Mouse (Mus musculus) hindbrain, embryonic 11.5 days (tissue): ENCODE data around the gene Slc38a3. TPM values are rescaled to one million over a fixed set of nuclear protein-coding genes. Genes with fewer than 3 reads are reported as not detected.

Experiments used
- ATAC-seq: fragments of 200-750 bp; cut with Nextera tagmentation; 2 replicates; pipeline ENCODE4 v1.8.0; 2017; ENCODE audit warnings: mild to moderate bottlenecking, moderate TSS enrichment, moderate library complexity; ENCODE audit not compliant: low FRiP score
- DNase-seq: peaks from one replicate; pipeline ENCODE4 v3.0.0-alpha.2; 2015; ENCODE audit warnings: low spot score
- H3K27ac ChIP-seq: fragments of 300-500 bp; sonication (generic); 2 replicates; pipeline ENCODE4 v1.5.1; 2014; ENCODE audit warnings: mild to moderate bottlenecking, low read depth, low read length
- H3K27me3 ChIP-seq: fragments of 300-500 bp; sonication (generic); 2 replicates; pipeline ENCODE4 v1.6.1; 2014; ENCODE audit warnings: mild to moderate bottlenecking, low read length, moderate library complexity, mixed read lengths; ENCODE audit not compliant: control insufficient read depth, insufficient read depth
- H3K36me3 ChIP-seq: fragments of 300-500 bp; sonication (generic); 2 replicates; pipeline ENCODE4 v1.6.1; 2014; ENCODE audit warnings: mild to moderate bottlenecking, low read length, moderate library complexity, mixed read lengths; ENCODE audit not compliant: control insufficient read depth, insufficient read depth
- H3K4me1 ChIP-seq: fragments of 300-500 bp; sonication (generic); replicated peaks from 2 replicates; pipeline ENCODE4 v1.6.1; 2014; ENCODE audit warnings: low read length, mixed read lengths; ENCODE audit not compliant: control insufficient read depth, insufficient read depth
- H3K4me2 ChIP-seq: fragments of 300-500 bp; sonication (generic); replicated peaks from 2 replicates; pipeline ENCODE4 v1.6.1; 2014; ENCODE audit warnings: mild to moderate bottlenecking, low read depth, low read length
- H3K4me3 ChIP-seq: fragments of 300-500 bp; sonication (generic); 2 replicates; pipeline ENCODE4 v1.5.1; 2014; ENCODE audit warnings: low read depth, low read length
- H3K9ac ChIP-seq: fragments of 300-500 bp; sonication (generic); 2 replicates; pipeline ENCODE4 v1.6.1; 2014; ENCODE audit warnings: low read depth, low read length
- H3K9me3 ChIP-seq: fragments of 300-500 bp; sonication (generic); 2 replicates; pipeline ENCODE4 v1.6.1; 2016; ENCODE audit warnings: low read length; ENCODE audit not compliant: control insufficient read depth
- WGBS: fragments of 180-500 bp; shearing (Covaris S2); extraction: QIAGEN DNeasy Blood & Tissue Kit; methylation state at CpG from one replicate; pipeline ENCODE4 v1.1.7; 2014; 5-methylcytosine and 5-hydroxymethylcytosine counted together
- polyA plus RNA-seq: library from polyadenylated mRNA; unstranded; fragments of >200 nt; fragmentation: Nextera tagmentation; extraction: Ambion mirVana; gene quantifications from 2 replicates; pipeline ENCODE4 v1.2.1, GENCODE M21; 2014

Gene Slc38a3
- polyA plus RNA-seq, 1 experiment from 2014 or later: 9.8 TPM

DNA sequence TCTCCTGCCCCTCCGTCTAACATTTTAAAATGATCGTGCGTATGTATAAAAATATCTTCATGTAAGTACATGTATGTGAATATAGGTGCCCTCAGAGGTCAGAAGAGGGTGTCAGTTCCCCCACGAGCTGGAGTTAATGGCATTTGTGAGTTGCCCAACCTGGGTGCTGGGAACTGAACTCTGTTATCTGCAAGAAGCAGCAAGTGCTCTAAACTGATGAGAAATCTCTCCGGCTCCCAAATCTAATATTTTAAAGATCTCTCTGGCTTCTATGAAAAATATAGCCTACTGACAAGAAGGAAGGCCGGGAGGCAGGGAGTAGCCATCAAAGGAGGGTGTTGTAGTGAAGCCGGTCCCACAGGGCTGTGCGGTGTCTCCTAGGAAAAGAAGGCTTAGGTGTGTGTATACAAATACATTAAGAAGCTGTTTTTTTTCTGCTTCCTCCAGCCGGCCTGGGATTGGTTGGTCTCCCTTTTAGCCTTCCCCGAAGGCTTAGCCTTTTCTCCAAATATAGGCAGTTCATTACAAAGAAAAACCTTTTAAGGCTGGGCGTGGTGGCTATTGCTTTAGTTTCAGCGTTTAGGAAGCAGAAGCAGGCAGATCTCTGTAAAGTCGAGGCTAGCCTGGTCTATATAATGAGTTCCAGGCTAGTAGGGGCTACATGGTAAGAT is 25.7 kb downstream of the Slc38a3 start:
- H3K4me3 ChIP-seq: no peak overlapping the region
- no peaks in the 10 kb centered on the region for H3K9me3 ChIP-seq
- no peak overlapping the region for H3K4me2 ChIP-seq
- no peak for ATAC-seq
- no peaks in the 10 kb centered on the region for H3K36me3 ChIP-seq
- no peaks in the 10 kb centered on the region for H3K27me3 ChIP-seq
- 92% methylated on average over 13 of the region's 13 CpGs for WGBS
- no peak for DNase-seq
- no peak overlapping the region; the same call in 1 of the 2 replicates for H3K9ac ChIP-seq
- peaks cover 3% of the 10 kb centered on the region for H3K4me1 ChIP-seq
- H3K27ac ChIP-seq: no peak overlapping the region

DNA sequence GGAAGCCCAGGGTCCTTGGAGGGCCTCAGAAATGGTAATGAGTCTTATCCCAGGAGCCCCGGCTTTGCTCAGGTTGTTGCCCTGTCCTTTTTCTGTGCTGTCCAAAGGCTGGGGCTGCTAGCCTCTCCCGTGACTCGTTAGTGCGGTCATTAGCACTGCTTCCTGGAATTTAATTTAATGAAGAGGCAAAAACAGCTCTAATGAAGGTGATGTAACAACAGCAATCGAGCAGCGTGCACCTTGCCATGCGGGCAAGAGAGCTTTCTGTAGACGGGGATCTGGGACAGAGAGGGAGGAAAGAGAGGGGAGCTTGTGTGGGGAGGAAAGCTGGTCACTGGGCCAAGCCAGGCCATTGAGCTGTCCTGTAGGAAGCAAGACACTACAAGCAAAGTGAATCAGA is 27.7 kb downstream of the Slc38a3 start:
- H3K4me2 ChIP-seq: no peak overlapping the region
- DNase-seq (no peak), ATAC-seq (no peak)
- no peak overlapping the region for H3K4me3 ChIP-seq
- H3K27me3 ChIP-seq: no peaks in the 10 kb centered on the region
- H3K9me3 ChIP-seq: no peaks in the 10 kb centered on the region
- H3K9ac ChIP-seq: no peak overlapping the region
- H3K4me1 ChIP-seq: peaks cover 4% of the 10 kb centered on the region
- 46% methylated on average over 8 of the region's 8 CpGs for WGBS
- no peak overlapping the region for H3K27ac ChIP-seq
- no peaks in the 10 kb centered on the region for H3K36me3 ChIP-seq

DNA sequence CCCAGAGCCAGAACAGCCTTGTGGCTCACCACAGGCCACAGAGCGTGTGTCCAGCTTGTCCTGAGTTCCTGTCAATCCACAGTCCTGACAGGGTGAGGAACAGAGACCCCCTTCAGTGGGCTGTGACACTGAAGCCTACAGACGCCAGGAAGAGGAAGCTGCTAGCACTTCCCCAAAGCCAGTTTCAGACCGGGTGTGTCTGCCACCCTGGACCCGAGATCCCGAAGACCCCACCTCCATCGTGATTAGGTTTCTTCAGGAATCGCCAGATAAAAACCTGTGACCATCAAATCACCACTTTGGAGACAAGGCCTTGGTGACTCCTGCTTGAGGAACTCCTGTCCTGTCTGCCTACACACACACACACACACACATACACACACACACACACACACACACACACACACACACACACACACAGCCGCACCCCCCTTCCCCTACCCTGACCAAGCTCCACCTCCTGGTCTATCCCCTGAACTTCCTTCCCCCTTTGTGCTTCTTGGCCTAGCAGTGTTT is 29.0 kb downstream of the Slc38a3 start:
- Histone ChIP-seq H3K27ac (no peak overlapping the region), H3K4me2 (no peak overlapping the region), H3K4me1 (peaks cover 6% of the 10 kb centered on the region), H3K27me3 (no peaks in the 10 kb centered on the region), H3K9ac (no peak overlapping the region), H3K9me3 (no peaks in the 10 kb centered on the region), H3K4me3 (no peak overlapping the region), H3K36me3 (no peaks in the 10 kb centered on the region)
- DNase-seq (no peak), ATAC-seq (no peak)
- WGBS: 41% methylated on average over 8 of the region's 8 CpGs

DNA sequence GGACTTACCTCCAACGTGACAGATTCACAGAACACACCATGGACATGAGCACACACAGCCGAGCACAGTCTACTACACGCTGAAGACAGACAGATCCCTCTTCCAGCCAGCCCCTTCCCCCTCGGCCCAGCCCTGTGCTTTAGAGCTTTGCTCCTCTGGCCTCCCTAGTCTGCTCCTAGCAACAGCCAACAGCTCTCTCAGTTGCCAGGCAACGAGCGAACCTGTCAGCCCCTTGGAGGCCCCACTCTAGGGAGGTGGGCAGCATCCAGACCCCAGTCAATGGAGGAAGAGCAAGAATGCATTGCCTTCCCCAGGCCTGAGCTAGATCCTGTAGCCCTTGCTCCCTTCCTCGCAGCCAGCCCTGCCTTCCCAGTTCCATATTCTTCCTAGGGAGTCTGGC is 32.3 kb downstream of the Slc38a3 start:
- Histone ChIP-seq H3K4me3 (no peak overlapping the region), H3K4me2 (0 out of 2 replicates have a peak overlapping the region, but pooled peaks have one; percentile 1), H3K27me3 (no peaks in the 10 kb centered on the region), H3K36me3 (no peaks in the 10 kb centered on the region), H3K9ac (peak overlapping the region; percentile 3; the same call in 1 of the 2 replicates), H3K27ac (peak overlapping the region; percentile 81), H3K4me1 (peaks cover 10% of the 10 kb centered on the region), H3K9me3 (no peaks in the 10 kb centered on the region)
- ATAC-seq: peak; percentile 53
- peak; percentile 85 for DNase-seq
- WGBS: 19% methylated on average over 7 of the region's 7 CpGs

DNA sequence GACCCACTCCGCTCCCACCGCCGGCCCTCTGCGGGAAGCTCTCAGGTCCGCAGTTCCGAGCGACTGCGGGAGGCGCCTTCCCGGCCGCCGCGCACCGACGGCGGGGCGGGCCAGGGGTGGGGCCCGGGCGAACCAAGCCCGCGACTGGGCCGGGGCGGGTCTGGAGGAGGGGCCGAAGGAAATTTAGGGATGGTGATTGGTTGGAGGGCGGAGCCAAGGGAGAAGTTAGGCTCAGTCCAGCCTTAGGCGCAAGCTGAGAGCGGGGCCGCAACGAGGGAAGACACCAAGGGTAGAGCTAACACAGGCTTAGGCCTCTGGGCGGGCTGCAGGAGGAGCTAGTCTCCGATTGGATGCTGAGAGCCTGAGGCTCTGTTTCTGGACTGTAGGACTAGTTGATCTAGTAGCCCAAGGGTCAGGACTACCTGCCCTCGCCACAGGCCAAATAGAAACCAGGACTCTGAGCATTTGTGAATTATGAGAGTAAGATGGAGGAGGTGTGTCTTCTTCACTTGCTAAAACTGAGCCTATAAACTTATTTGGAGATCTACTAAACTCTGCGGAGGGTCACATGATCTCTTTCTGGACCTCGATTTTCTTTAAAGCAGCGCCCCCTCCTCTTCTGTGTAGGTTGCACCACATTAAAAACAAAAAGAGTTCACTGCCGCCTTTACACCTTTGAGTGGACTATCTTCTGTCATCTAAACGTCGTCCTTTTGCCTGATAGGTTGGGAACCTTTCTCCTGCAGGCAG is 33.9 kb downstream of the Slc38a3 start, which contains the start of gene Gnai2:
Gene Gnai2, minus strand, starts transcription at position 89 of the 750 bp plus-strand sequence.
- peaks cover 22% of the 10 kb centered on the region for H3K4me1 ChIP-seq
- peak within 1 kb of the TSS; percentile 99 for H3K27ac ChIP-seq
- no peaks in the 10 kb centered on the region for H3K9me3 ChIP-seq
- no peaks in the 10 kb centered on the region for H3K36me3 ChIP-seq
- WGBS: 2% methylated on average over 38 of the region's 38 CpGs
- peak; percentile 89 for ATAC-seq
- DNase-seq: peak; percentile 95
- peak within 1 kb of the TSS; percentile 94 for H3K9ac ChIP-seq
- H3K4me2 ChIP-seq: peak within 1 kb of the TSS; percentile 87
- H3K27me3 ChIP-seq: no peaks in the 10 kb centered on the region
- H3K4me3 ChIP-seq: peak within 1 kb of the TSS; percentile 91

DNA sequence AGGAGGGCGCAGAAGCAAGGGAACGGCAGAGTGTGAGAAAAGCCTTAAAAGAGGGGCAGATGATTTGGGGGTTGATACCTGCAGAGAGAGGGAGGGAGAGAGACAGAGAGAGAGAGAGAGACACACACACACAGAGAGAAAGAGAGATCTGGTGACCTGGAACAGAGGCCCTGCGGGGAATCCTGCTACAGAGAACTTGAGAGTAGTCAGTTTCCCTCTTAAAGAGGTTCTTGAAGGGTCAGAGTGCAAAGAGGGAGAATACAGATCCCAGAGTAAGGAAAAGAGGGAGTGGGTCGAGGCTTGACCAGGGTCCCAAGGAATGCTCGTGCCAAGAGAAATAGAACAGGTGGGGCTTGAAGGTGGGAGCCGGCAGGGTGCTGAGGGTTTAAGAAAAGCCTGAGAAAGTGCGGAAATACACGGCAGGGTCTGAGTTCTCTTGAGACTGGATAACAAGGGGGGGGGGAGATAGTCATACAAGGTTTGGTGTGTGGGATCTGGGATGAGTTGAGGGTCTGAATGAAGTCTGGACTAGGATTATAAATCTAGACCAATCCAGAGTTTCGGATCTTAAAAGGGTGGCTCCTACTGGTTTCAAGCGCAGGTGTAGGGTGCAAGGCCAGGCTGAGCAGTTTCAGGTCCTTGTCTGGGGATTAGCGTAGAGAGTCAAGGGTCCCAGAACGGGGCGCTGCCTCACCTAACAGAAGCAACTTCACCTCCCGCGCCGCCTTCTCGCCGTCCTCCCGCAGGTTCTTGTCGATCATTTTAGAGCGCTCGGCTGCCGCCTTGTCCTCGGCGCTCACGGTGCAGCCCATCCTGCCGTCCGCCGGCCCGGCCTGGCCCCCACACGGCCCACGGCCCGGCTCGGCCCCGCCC is 34.7 kb downstream of the Slc38a3 start:
- Histone ChIP-seq H3K27me3 (no peaks in the 10 kb centered on the region), H3K4me2 (peak overlapping the region; percentile 87), H3K9ac (peak overlapping the region; percentile 94), H3K36me3 (no peaks in the 10 kb centered on the region), H3K4me3 (peak overlapping the region; percentile 91), H3K27ac (peak overlapping the region; percentile 99), H3K9me3 (no peaks in the 10 kb centered on the region), H3K4me1 (peaks cover 30% of the 10 kb centered on the region)
- WGBS: under 1% methylated on average over 35 of the region's 35 CpGs
- ATAC-seq (no peak), DNase-seq (peak; percentile 47)

DNA sequence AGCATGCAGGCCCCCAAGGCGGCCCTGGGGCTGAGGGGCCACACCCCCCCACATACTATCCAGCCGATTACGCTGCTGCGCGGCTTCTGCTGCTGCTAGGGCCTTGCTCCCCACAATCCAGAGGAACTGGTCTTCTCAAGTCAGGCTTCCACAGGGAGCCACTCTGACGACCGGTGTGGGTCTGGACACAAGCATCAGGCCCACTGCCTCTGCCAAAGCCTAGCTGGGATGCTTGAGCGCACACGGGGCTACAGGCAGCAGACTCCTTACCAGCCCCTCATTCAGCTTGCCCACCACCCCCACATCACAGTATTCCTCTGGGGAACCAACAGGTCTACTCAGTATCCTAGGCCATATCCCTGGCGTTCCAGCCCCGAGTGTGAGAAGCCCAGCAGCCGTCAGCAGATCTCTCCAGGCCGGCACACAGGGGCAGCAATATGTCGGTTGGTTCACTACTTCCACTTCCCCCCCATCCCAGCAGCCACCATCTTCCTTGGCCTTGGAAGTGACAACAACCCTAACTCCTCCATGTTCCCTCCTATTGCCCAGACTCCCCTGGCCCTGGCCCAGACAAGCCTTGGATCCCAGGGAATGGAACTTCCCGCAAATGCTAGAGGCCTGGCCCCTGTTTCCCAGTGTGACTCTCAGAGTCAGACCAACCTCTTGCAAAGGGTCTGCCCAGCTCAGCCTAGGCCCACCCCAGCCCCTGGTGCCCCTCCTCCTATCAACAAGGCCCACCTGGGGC is 35.5 kb downstream of the Slc38a3 start:
- DNase-seq: peak; percentile 55
- Histone ChIP-seq H3K4me3 (peak overlapping the region; percentile 91), H3K36me3 (no peaks in the 10 kb centered on the region), H3K9me3 (no peaks in the 10 kb centered on the region), H3K27ac (peak overlapping the region; percentile 99), H3K4me1 (peaks cover 38% of the 10 kb centered on the region), H3K4me2 (peak overlapping the region; percentile 87), H3K27me3 (no peaks in the 10 kb centered on the region), H3K9ac (peak overlapping the region; percentile 94)
- ATAC-seq: no peak
- WGBS: 0% methylated on average over 15 of the region's 15 CpGs
